Mouse (Mus musculus) spleen, embryonic (tissue): ENCODE results near the gene Gm3182.
"Not testable (repeated sequence)": the region's sequence is repeated elsewhere in the genome, so short reads cannot be mapped to it uniquely, and the experiment has no call there.

Source experiments
- CTCF ChIA-PET: fragments of 350-600 bp; sonication (Branson Sonifier 250); formaldehyde crosslinking; loops from one replicate; lab custom pipeline; 2022; lab: Charles Lee

Gm3182 gene

GRCm38 (mm10) chr14:4481445-4481844 is at the start of gene Gm3182:
Gene Gm3182 (plus strand): TSS chr14:4481745.
- CTCF ChIA-PET: not testable (repeated sequence)

GRCm38 (mm10) chr14:4499425-4499824 is 17.9 kb downstream of the Gm3182 start:
- CTCF ChIA-PET: not testable (repeated sequence)
